Mouse (Mus musculus): ENCODE results near the gene Gm45062. TPM values are rescaled to one million over a fixed set of nuclear protein-coding genes. Genes with fewer than 3 reads are reported as not detected.

The Gm45062 gene
- total and polyA plus RNA-seq, 3 experiments, result 2.2 to 3.6 TPM; not detected in 1

GRCm38 (mm10) chr6:8479176-8479575 lies 219.9 kb downstream of the Gm45062 start:
- TF ChIP-seq TCF12 (IDR thresholded peaks at IDR 0.05; ENCODE audit: low read depth, low read length) (no peak), ZNF384 (IDR thresholded peaks at IDR 0.05; ENCODE audit: low read depth, low read length) (no peak), MAFK (IDR thresholded peaks at IDR 0.05; ENCODE audit: borderline replicate concordance, low read depth, low read length) (no peak), ETS1 (IDR thresholded peaks at IDR 0.05; ENCODE audit: low read depth, low read length) (no peak), ZC3H11A (IDR thresholded peaks at IDR 0.05; ENCODE audit: low read depth, low read length) (no peak), BHLHE40 (IDR thresholded peaks at IDR 0.05; ENCODE audit: borderline replicate concordance, low read depth, low read length) (no peak), USF2 (IDR thresholded peaks at IDR 0.05; ENCODE audit: borderline replicate concordance in 1 of 2, insufficient read depth in 1 of 2, low read depth in 1 of 2, low read length in 2 of 2) (no peak), JUND (IDR thresholded peaks at IDR 0.05; ENCODE audit: low read depth, low read length) (no peak), NELFE (IDR thresholded peaks at IDR 0.05; ENCODE audit: low read depth, low read length) (no peak), MEF2A (IDR thresholded peaks at IDR 0.05; ENCODE audit: extremely low read depth, insufficient replicate concordance, low read depth, low read length, poor library complexity, severe bottlenecking) (no peak), E2F4 (IDR thresholded peaks at IDR 0.05; ENCODE audit: borderline replicate concordance, low read depth, low read length) (no peak), SMC3 (IDR thresholded peaks at IDR 0.05; ENCODE audit: low read depth, low read length) (no peak), USF1 (IDR thresholded peaks at IDR 0.05; ENCODE audit: low read depth, low read length) (no peak), KAT2A (conservative IDR thresholded peaks at IDR 0.05; ENCODE audit: low read depth, low read length) (no peak)
- peaks cover 0 to 5% of the 10 kb centered on the region in 2 experiments; a peak in 1 of 4 replicates for H3K4me1 ChIP-seq (ENCODE audit: control insufficient read depth in 1 of 2, insufficient read depth in 2 of 2, low read length in 2 of 2)
- no peaks in the 10 kb centered on the region for H3K9me3 ChIP-seq (replicated peaks; ENCODE audit: insufficient read depth, low read length)
- H3K4me3 ChIP-seq (ENCODE audit: control insufficient read depth in 1 of 2, insufficient read depth in 1 of 2, low read depth in 2 of 2, low read length in 2 of 2), result no peak overlapping the region
- no peak overlapping the region for H3K27ac ChIP-seq (ENCODE audit: control insufficient read depth, low read depth, low read length)
- DNase-seq (ENCODE audit: low read depth, low spot score), result no peak
- H3K9ac ChIP-seq (ENCODE audit: control insufficient read depth, low read depth, low read length, poor library complexity, severe bottlenecking), result no peak overlapping the region
- H3K79me2 ChIP-seq (ENCODE audit: control insufficient read depth, insufficient read depth, low read length, poor library complexity), result no peaks in the 10 kb centered on the region
- H3K36me3 ChIP-seq (ENCODE audit: control insufficient read depth in 1 of 2, insufficient read depth in 2 of 2, low read length in 2 of 2), result no peaks in the 10 kb centered on the region; a peak in 2 of 4 replicates
- H3K27me3 ChIP-seq (ENCODE audit: control insufficient read depth in 1 of 2, insufficient read depth in 2 of 2, low read length in 2 of 2), result no peaks in the 10 kb centered on the region

GRCm38 (mm10) chr6:8484437-8485275 lies 225.4 kb downstream of the Gm45062 start:
- TF ChIP-seq SIN3A (IDR thresholded peaks at IDR 0.05; ENCODE audit: low read length), result peak; percentile 76
- peak; percentile 90 for TF ChIP-seq TCF12 (IDR thresholded peaks at IDR 0.05; ENCODE audit: low read depth, low read length)
- no peak for TF ChIP-seq HCFC1 (IDR thresholded peaks at IDR 0.05; ENCODE audit: low read depth, low read length)
- TF ChIP-seq TAL1 (IDR thresholded peaks at IDR 0.05; ENCODE audit: low read length), result peak; percentile 43
- TF ChIP-seq GATA1 (IDR thresholded peaks at IDR 0.05; ENCODE audit: low read depth, low read length), result peak; percentile 91
- TF ChIP-seq EP300 (IDR thresholded peaks at IDR 0.05; ENCODE audit: low read depth in 1 of 2, low read length in 2 of 2), result peak; percentile 88 to 91
- TF ChIP-seq ETS1 (IDR thresholded peaks at IDR 0.05; ENCODE audit: low read depth, low read length), result peak; percentile 84
- TF ChIP-seq USF2 (IDR thresholded peaks at IDR 0.05; ENCODE audit: borderline replicate concordance in 1 of 2, insufficient read depth in 1 of 2, low read depth in 1 of 2, low read length in 2 of 2), result no peak
- peak; percentile 86 for TF ChIP-seq RCOR1 (IDR thresholded peaks at IDR 0.05; ENCODE audit: low read depth, low read length)
- no peak for TF ChIP-seq POLR2A (IDR thresholded peaks at IDR 0.05; ENCODE audit: control insufficient read depth in 1 of 2, insufficient read depth in 1 of 2, low read depth in 1 of 2, low read length in 2 of 2, poor library complexity in 1 of 2)
- TF ChIP-seq MAX (IDR thresholded peaks at IDR 0.05; ENCODE audit: low read length), result peak; percentile 84
- no peak for TF ChIP-seq ZMIZ1 (IDR thresholded peaks at IDR 0.05; ENCODE audit: low read depth, low read length)
- TF ChIP-seq ZC3H11A (IDR thresholded peaks at IDR 0.05; ENCODE audit: low read depth, low read length), result no peak
- TF ChIP-seq MEF2A (IDR thresholded peaks at IDR 0.05; ENCODE audit: extremely low read depth, insufficient replicate concordance, low read depth, low read length, poor library complexity, severe bottlenecking), result no peak
- TF ChIP-seq MXI1 (IDR thresholded peaks at IDR 0.05; ENCODE audit: low read depth, low read length), result peak; percentile 94
- TF ChIP-seq ZNF384 (IDR thresholded peaks at IDR 0.05; ENCODE audit: low read depth, low read length), result peak; percentile 78
- TF ChIP-seq MAFK (IDR thresholded peaks at IDR 0.05; ENCODE audit: borderline replicate concordance, low read depth, low read length), result peak; percentile 61; the same call in 1 of the 2 replicates
- peak; percentile 30; the same call in 1 of the 2 replicates for TF ChIP-seq MYB (IDR thresholded peaks at IDR 0.05; ENCODE audit: low read depth, low read length)
- TF ChIP-seq GABPA (IDR thresholded peaks at IDR 0.05; ENCODE audit: low read depth, low read length), result no peak
- TF ChIP-seq MYC (IDR thresholded peaks at IDR 0.05; ENCODE audit: low read depth, low read length), result peak; percentile 88
- Histone ChIP-seq H3K9ac (ENCODE audit: control insufficient read depth, low read depth, low read length, poor library complexity, severe bottlenecking) (peak overlapping the region; percentile 33), H3K79me2 (ENCODE audit: control insufficient read depth, insufficient read depth, low read length, poor library complexity) (no peaks in the 10 kb centered on the region; the same call in 1 of the 2 replicates), H3K36me3 (ENCODE audit: control insufficient read depth in 1 of 2, insufficient read depth in 2 of 2, low read length in 2 of 2) (peaks cover 0 to 35% of the 10 kb centered on the region in 2 experiments; a peak in 2 of 4 replicates), H3K4me3 (ENCODE audit: control insufficient read depth in 1 of 2, insufficient read depth in 1 of 2, low read depth in 2 of 2, low read length in 2 of 2) (no peak overlapping the region), H3K27me3 (ENCODE audit: control insufficient read depth in 1 of 2, insufficient read depth in 2 of 2, low read length in 2 of 2) (no peaks in the 10 kb centered on the region), H3K4me1 (ENCODE audit: control insufficient read depth in 1 of 2, insufficient read depth in 2 of 2, low read length in 2 of 2) (peaks cover 31 to 34% of the 10 kb centered on the region in 2 experiments), H3K9me3 (replicated peaks; ENCODE audit: insufficient read depth, low read length) (no peaks in the 10 kb centered on the region), H3K27ac (ENCODE audit: control insufficient read depth, low read depth, low read length) (peak overlapping the region; percentile 97)
- peak; percentile 70 for DNase-seq (ENCODE audit: low read depth, low spot score)
